ENCODE assay signal across 9 mouse cellular contexts in genomic region chr1:162509329-162510012, GRCm38 (mm10). TPM values are rescaled to one million over a fixed set of nuclear protein-coding genes. Genes with fewer than 3 reads are reported as not detected.
DNase-seq lines count a peak whose midpoint lies in the region; ATAC-seq and TF ChIP-seq lines count a peak whose summit lies in the region.
"Had no signal": no experiment of that assay in that cellular context is flagged by ENCODE, and none has a peak within 500 bp of the region (broad histone marks: within the 10 kb centered on the region; RNA-seq: fewer than 3 reads in every experiment).

No protein-coding gene starts in this region.

- H3K27ac ChIP-seq in bone marrow macrophage, adult 2 months (ENCODE audit: insufficient read depth, low read depth, low read length), result peak overlapping the region; percentile 44
- no peak overlapping the region for H3K27ac ChIP-seq in heart, embryonic 14.5 days (replicated peaks in 1 of 2; ENCODE audit: control insufficient read depth in 1 of 2, insufficient read depth in 1 of 2, low read depth in 2 of 2, low read length in 2 of 2)
- no peak overlapping the region for H3K27ac ChIP-seq in lung, embryonic 14.5 days (ENCODE audit: low read depth)
- H3K27ac ChIP-seq: hindbrain, embryonic 15.5 days had no signal

- DNase-seq in embryo, embryonic 10.5 days (ENCODE audit: low spot score), result peak; percentile 13
- DNase-seq in embryo, embryonic 9.5 days (ENCODE audit: extremely low spot score), result no peak
- DNase-seq in 3134 (ENCODE audit: extremely low read depth, insufficient read length, low spot score), result peak; percentile 54
- DNase-seq in lung, embryonic 14.5 days, result peak; percentile 44
- DNase-seq in T-cell, adult 2 months (ENCODE audit: low spot score), result no peak
- DNase-seq in right cerebral cortex, postnatal 4 days, result no peak

- peak overlapping the region; percentile 19; the same call in 1 of the 2 replicates for H3K4me3 ChIP-seq in bone marrow macrophage, adult 2 months (ENCODE audit: insufficient read depth, low read length)
- no peak overlapping the region for H3K4me3 ChIP-seq in heart, embryonic 14.5 days (ENCODE audit: control insufficient read depth in 1 of 2, insufficient read depth in 1 of 2, low read depth in 1 of 2, low read length in 2 of 2)
- H3K4me3 ChIP-seq in lung, embryonic 14.5 days (ENCODE audit: low read depth, low read length), result no peak overlapping the region
- H3K4me3 ChIP-seq: hindbrain, embryonic 15.5 days had no signal

- no peaks in the 10 kb centered on the region for H3K36me3 ChIP-seq in heart, embryonic 14.5 days (ENCODE audit: control insufficient read depth, insufficient read depth, low read length)
- no peaks in the 10 kb centered on the region for H3K36me3 ChIP-seq in lung, embryonic 14.5 days (ENCODE audit: insufficient read depth)
- H3K36me3 ChIP-seq: hindbrain, embryonic 15.5 days had no signal

- no peaks in the 10 kb centered on the region for H3K9me3 ChIP-seq in heart, embryonic 14.5 days (ENCODE audit: control insufficient read depth, low read length)
- H3K9me3 ChIP-seq in lung, embryonic 14.5 days (ENCODE audit: low read depth, low read length), result no peaks in the 10 kb centered on the region
- H3K9me3 ChIP-seq: hindbrain, embryonic 15.5 days had no signal

- H3K4me1 ChIP-seq in bone marrow macrophage, adult 2 months (ENCODE audit: control insufficient read depth, insufficient read depth, low read length), result peaks cover 15% of the 10 kb centered on the region
- peaks cover 3 to 7% of the 10 kb centered on the region in 2 experiments; a peak in 3 of 4 replicates for H3K4me1 ChIP-seq in heart, embryonic 14.5 days (ENCODE audit: control insufficient read depth in 2 of 2, insufficient read depth in 2 of 2, low read length in 2 of 2)
- no peaks in the 10 kb centered on the region for H3K4me1 ChIP-seq in lung, embryonic 14.5 days (ENCODE audit: insufficient read depth)
- H3K4me1 ChIP-seq: hindbrain, embryonic 15.5 days had no signal

- peak overlapping the region; percentile 0; the same call in 1 of the 2 replicates for H3K4me2 ChIP-seq in heart, embryonic 14.5 days (ENCODE audit: low read length)
- no peak overlapping the region for H3K4me2 ChIP-seq in lung, embryonic 14.5 days
- H3K4me2 ChIP-seq: hindbrain, embryonic 15.5 days had no signal

- TF ChIP-seq POLR2A in bone marrow macrophage, adult 2 months (IDR thresholded peaks at IDR 0.05; ENCODE audit: borderline replicate concordance, low read depth, low read length), result no peak

- H3K9ac ChIP-seq in heart, embryonic 14.5 days (ENCODE audit: low read length), result no peak overlapping the region
- no peak overlapping the region for H3K9ac ChIP-seq in lung, embryonic 14.5 days
- H3K9ac ChIP-seq: hindbrain, embryonic 15.5 days had no signal

- ATAC-seq in heart, embryonic 14.5 days (ENCODE audit: insufficient number of reproducible peaks, insufficient read depth, low FRiP score, low read depth), result no peak
- ATAC-seq in lung, embryonic 14.5 days (ENCODE audit: insufficient read depth), result 0 out of 2 replicates have a peak, but pooled peaks have one; percentile 49

- WGBS in heart, embryonic 14.5 days, result 8% methylated on average over 12 of the region's 12 CpGs
- 38% methylated on average over 12 of the region's 12 CpGs for WGBS in lung, embryonic 14.5 days

- no peaks in the 10 kb centered on the region for H3K27me3 ChIP-seq in heart, embryonic 14.5 days (ENCODE audit: control insufficient read depth, insufficient read depth, low read length)
- H3K27me3 ChIP-seq in lung, embryonic 14.5 days (ENCODE audit: insufficient read depth, low read length), result no peaks in the 10 kb centered on the region
- H3K27me3 ChIP-seq: hindbrain, embryonic 15.5 days had no signal

- TF ChIP-seq CTCF in bone marrow macrophage, adult 2 months (IDR thresholded peaks at IDR 0.05; ENCODE audit: low read depth, low read length), result no peak
- TF ChIP-seq CTCF in lung, embryonic 14.5 days (IDR thresholded peaks at IDR 0.05; ENCODE audit: low read depth), result no peak

RNA-seq across cellular contexts. Expression of gene Dnm3, which starts 31.6 kb away (rescaled TPM):
- 0.29 and 1.4 TPM in 2 replicates for polyA plus RNA-seq in bone marrow macrophage, adult 2 months (2012; ENCODE audit: insufficient read depth, insufficient read length, missing spikeins)
- polyA plus RNA-seq in heart, embryonic 14.5 days (2014; fragmentation: Nextera tagmentation; extraction: Ambion mirVana), result 1.6 and 2.0 TPM in 2 replicates
- 2.6 and 2.8 TPM in 2 replicates for polyA plus RNA-seq in lung, embryonic 14.5 days (2014; fragmentation: Nextera tagmentation; extraction: Ambion mirVana)

RNA-seq across cellular contexts. Expression of gene Mettl13, which starts 38.9 kb away (rescaled TPM):
- 6.5 and 8.2 TPM in 2 replicates for polyA plus RNA-seq in bone marrow macrophage, adult 2 months (2012; ENCODE audit: insufficient read depth, insufficient read length, missing spikeins)
- polyA plus RNA-seq in heart, embryonic 14.5 days (2014; fragmentation: Nextera tagmentation; extraction: Ambion mirVana), result 6.9 and 8.2 TPM in 2 replicates
- polyA plus RNA-seq in lung, embryonic 14.5 days (2014; fragmentation: Nextera tagmentation; extraction: Ambion mirVana), result 19.8 and 20.9 TPM in 2 replicates

Comparison
In these comparisons a context has a peak if more than half of its experiments do, and no peak if none do; other contexts are left out.
1. DNase-seq: peak in embryo, embryonic 10.5 days (single experiment), 3134 (single experiment) and lung, embryonic 14.5 days (single experiment); none in embryo, embryonic 9.5 days (single experiment), T-cell, adult 2 months (single experiment) and right cerebral cortex, postnatal 4 days (single experiment).